Mouse (Mus musculus) limb, embryonic 15.5 days (tissue): ENCODE data around the gene Asxl1. TPM values are rescaled to one million over a fixed set of nuclear protein-coding genes. Genes with fewer than 3 reads are reported as not detected.

Source experiments
- ATAC-seq: fragments of 200-750 bp; cut with Nextera tagmentation; 2 replicates; pipeline ENCODE4 v1.8.0; 2017; ENCODE audit warnings: low read depth, moderate TSS enrichment; ENCODE audit not compliant: insufficient number of reproducible peaks, low FRiP score, low TSS enrichment
- H3K27ac ChIP-seq: fragments of 300-500 bp; sonication (generic); 2 replicates; pipeline ENCODE4 v1.5.1; 2015; ENCODE audit warnings: moderate library complexity, mild to moderate bottlenecking, inconsistent platforms
- H3K27me3 ChIP-seq: fragments of 300-500 bp; sonication (generic); 2 replicates; pipeline ENCODE4 v1.6.1; 2015; ENCODE audit warnings: inconsistent platforms
- H3K36me3 ChIP-seq: fragments of 300-500 bp; sonication (generic); 2 replicates; pipeline ENCODE4 v1.6.1; 2015; ENCODE audit warnings: inconsistent platforms
- H3K4me1 ChIP-seq: fragments of 300-500 bp; sonication (generic); 2 replicates; pipeline ENCODE4 v1.6.1; 2015; ENCODE audit warnings: inconsistent platforms
- H3K4me2 ChIP-seq: fragments of 300-500 bp; sonication (generic); 2 replicates; pipeline ENCODE4 v1.6.1; 2015; ENCODE audit warnings: mild to moderate bottlenecking, inconsistent platforms
- H3K4me3 ChIP-seq: fragments of 300-500 bp; sonication (generic); 2 replicates; pipeline ENCODE4 v1.5.1; 2015; ENCODE audit warnings: mild to moderate bottlenecking, inconsistent platforms
- H3K9ac ChIP-seq: fragments of 300-500 bp; sonication (generic); 2 replicates; pipeline ENCODE4 v1.6.1; 2015; ENCODE audit warnings: inconsistent platforms
- H3K9me3 ChIP-seq: fragments of 300-500 bp; sonication (generic); 2 replicates; pipeline ENCODE4 v1.6.1; 2016; ENCODE audit warnings: inconsistent platforms
- WGBS: fragments of 180-500 bp; shearing (Covaris S2); methylation state at CpG from one replicate; pipeline ENCODE4 v1.1.7; 2015; 5-methylcytosine and 5-hydroxymethylcytosine counted together
- polyA plus RNA-seq: library from polyadenylated mRNA; unstranded; fragments of >200 nt; fragmentation: Nextera tagmentation; extraction: Ambion mirVana; gene quantifications from 2 replicates; pipeline ENCODE4 v1.2.1, GENCODE M21; 2015

Asxl1 gene
- polyA plus RNA-seq, 1 experiment from 2014 or later = 10.5 TPM

- 91% methylated on average over 2 of the region's 2 CpGs for WGBS
- H3K36me3 ChIP-seq = peaks cover 55% of the 10 kb centered on the region
- H3K27me3 ChIP-seq = no peaks in the 10 kb centered on the region
- no peaks in the 10 kb centered on the region for H3K9me3 ChIP-seq
- H3K9ac ChIP-seq = no peak overlapping the region
- H3K4me3 ChIP-seq = no peak overlapping the region
- no peak for ATAC-seq
- H3K27ac ChIP-seq = no peak overlapping the region
- no peak overlapping the region for H3K4me2 ChIP-seq
- H3K4me1 ChIP-seq = no peaks in the 10 kb centered on the region
Observed at GRCm38 (mm10) chr2:153389831-153390230, 44.2 kb downstream of the Asxl1 start.

GRCm38 (mm10) chr2:153393045-153393444, 47.4 kb downstream of the Asxl1 start:
- Histone ChIP-seq H3K36me3 (peaks cover 69% of the 10 kb centered on the region), H3K27ac (no peak overlapping the region), H3K4me3 (no peak overlapping the region), H3K4me2 (no peak overlapping the region), H3K27me3 (no peaks in the 10 kb centered on the region), H3K4me1 (no peaks in the 10 kb centered on the region), H3K9ac (no peak overlapping the region), H3K9me3 (no peaks in the 10 kb centered on the region)
- no peak for ATAC-seq
- WGBS = 92% methylated on average over 10 of the region's 10 CpGs

- Histone ChIP-seq H3K4me2 (no peak overlapping the region), H3K4me1 (no peaks in the 10 kb centered on the region), H3K4me3 (no peak overlapping the region), H3K36me3 (peaks cover 94% of the 10 kb centered on the region), H3K27me3 (no peaks in the 10 kb centered on the region), H3K9ac (no peak overlapping the region), H3K9me3 (no peaks in the 10 kb centered on the region), H3K27ac (no peak overlapping the region)
- no peak for ATAC-seq
- WGBS = 89% methylated on average over 11 of the region's 11 CpGs
Observed at GRCm38 (mm10) chr2:153397790-153398515, 52.3 kb downstream of the Asxl1 start.

- H3K9ac ChIP-seq = no peak overlapping the region
- no peaks in the 10 kb centered on the region for H3K9me3 ChIP-seq
- no peak overlapping the region for H3K4me2 ChIP-seq
- no peak overlapping the region for H3K4me3 ChIP-seq
- H3K36me3 ChIP-seq = peaks cover 86% of the 10 kb centered on the region
- 85% methylated on average over 15 of the region's 15 CpGs for WGBS
- no peaks in the 10 kb centered on the region for H3K4me1 ChIP-seq
- ATAC-seq = no peak
- H3K27ac ChIP-seq = no peak overlapping the region
- no peaks in the 10 kb centered on the region for H3K27me3 ChIP-seq
Observed at GRCm38 (mm10) chr2:153399166-153399565, 53.5 kb downstream of the Asxl1 start.

- Histone ChIP-seq H3K9ac (no peak overlapping the region), H3K4me1 (no peaks in the 10 kb centered on the region), H3K4me2 (no peak overlapping the region), H3K9me3 (no peaks in the 10 kb centered on the region), H3K27me3 (no peaks in the 10 kb centered on the region), H3K27ac (no peak overlapping the region), H3K4me3 (no peak overlapping the region), H3K36me3 (peaks cover 50% of the 10 kb centered on the region)
- 89% methylated on average over 3 of the region's 3 CpGs for whole genome bisulfite sequencing
- ATAC-seq = no peak
Observed at GRCm38 (mm10) chr2:153404062-153404461, 58.4 kb downstream of the Asxl1 start.

- no peaks in the 10 kb centered on the region for H3K9me3 ChIP-seq
- H3K36me3 ChIP-seq = peaks cover 49% of the 10 kb centered on the region
- no peak overlapping the region for H3K27ac ChIP-seq
- ATAC-seq = no peak
- 87% methylated on average over 3 of the region's 3 CpGs for WGBS
- no peak overlapping the region for H3K4me2 ChIP-seq
- no peaks in the 10 kb centered on the region for H3K27me3 ChIP-seq
- H3K4me1 ChIP-seq = no peaks in the 10 kb centered on the region
- no peak overlapping the region for H3K9ac ChIP-seq
- no peak overlapping the region for H3K4me3 ChIP-seq
Observed at GRCm38 (mm10) chr2:153404882-153405281, 59.3 kb downstream of the Asxl1 start.

- 75% methylated on average over 6 of the region's 6 CpGs for WGBS
- Histone ChIP-seq H3K36me3 (peaks cover 41% of the 10 kb centered on the region), H3K4me2 (no peak overlapping the region), H3K9ac (no peak overlapping the region), H3K4me1 (no peaks in the 10 kb centered on the region), H3K27ac (no peak overlapping the region), H3K9me3 (no peaks in the 10 kb centered on the region), H3K4me3 (no peak overlapping the region), H3K27me3 (no peaks in the 10 kb centered on the region)
- ATAC-seq = no peak
Observed at GRCm38 (mm10) chr2:153406882-153407281, 61.3 kb downstream of the Asxl1 start.

GRCm38 (mm10) chr2:153408971-153409370, 63.3 kb downstream of the Asxl1 start:
- no peaks in the 10 kb centered on the region for H3K9me3 ChIP-seq
- ATAC-seq = no peak
- H3K27me3 ChIP-seq = no peaks in the 10 kb centered on the region
- no peak overlapping the region for H3K9ac ChIP-seq
- H3K4me3 ChIP-seq = no peak overlapping the region
- WGBS = 83% methylated on average over 3 of the region's 3 CpGs
- no peaks in the 10 kb centered on the region for H3K4me1 ChIP-seq
- H3K4me2 ChIP-seq = no peak overlapping the region
- no peak overlapping the region for H3K27ac ChIP-seq
- H3K36me3 ChIP-seq = peaks cover 48% of the 10 kb centered on the region

- no peaks in the 10 kb centered on the region for H3K9me3 ChIP-seq
- WGBS = 67% methylated on average over 9 of the region's 9 CpGs
Observed at GRCm38 (mm10) chr2:153411557-153411956, 65.9 kb downstream of the Asxl1 start.

GRCm38 (mm10) chr2:153412563-153412962, 66.9 kb downstream of the Asxl1 start:
- WGBS = 63% methylated on average over 6 of the region's 6 CpGs
- Histone ChIP-seq H3K36me3 (peaks cover 75% of the 10 kb centered on the region), H3K9ac (no peak overlapping the region), H3K27ac (no peak overlapping the region), H3K4me2 (no peak overlapping the region), H3K4me1 (no peaks in the 10 kb centered on the region), H3K27me3 (no peaks in the 10 kb centered on the region), H3K9me3 (no peaks in the 10 kb centered on the region), H3K4me3 (no peak overlapping the region)
- ATAC-seq = no peak

More at GRCm38 (mm10) chr2:153411557-153411956, 65.9 kb downstream of the Asxl1 start:
- Histone ChIP-seq H3K4me1 (no peaks in the 10 kb centered on the region), H3K36me3 (peaks cover 65% of the 10 kb centered on the region), H3K9ac (no peak overlapping the region), H3K4me3 (no peak overlapping the region), H3K27ac (no peak overlapping the region), H3K4me2 (no peak overlapping the region), H3K27me3 (no peaks in the 10 kb centered on the region)
- ATAC-seq = no peak

- no peak for ATAC-seq
- H3K9ac ChIP-seq = no peak overlapping the region
- H3K27ac ChIP-seq = no peak overlapping the region
- WGBS = 30% methylated on average over 2 of the region's 2 CpGs
- no peak overlapping the region for H3K4me3 ChIP-seq
- H3K4me2 ChIP-seq = no peak overlapping the region
- H3K36me3 ChIP-seq = peaks cover 83% of the 10 kb centered on the region
- H3K9me3 ChIP-seq = no peaks in the 10 kb centered on the region
- H3K27me3 ChIP-seq = no peaks in the 10 kb centered on the region
- H3K4me1 ChIP-seq = no peaks in the 10 kb centered on the region
Observed at GRCm38 (mm10) chr2:153414607-153415006, 69.0 kb downstream of the Asxl1 start.

- H3K4me3 ChIP-seq = no peak overlapping the region
- H3K36me3 ChIP-seq = peaks cover 78% of the 10 kb centered on the region
- H3K27me3 ChIP-seq = no peaks in the 10 kb centered on the region
- H3K9ac ChIP-seq = no peak overlapping the region
- H3K9me3 ChIP-seq = no peaks in the 10 kb centered on the region
- H3K4me1 ChIP-seq = no peaks in the 10 kb centered on the region
- no peak overlapping the region for H3K4me2 ChIP-seq
- no peak for ATAC-seq
- no peak overlapping the region for H3K27ac ChIP-seq
- WGBS = 94% methylated on average over 12 of the region's 12 CpGs
Observed at GRCm38 (mm10) chr2:153417841-153418240, 72.2 kb downstream of the Asxl1 start.

GRCm38 (mm10) chr2:153418381-153418780, 72.8 kb downstream of the Asxl1 start:
- Histone ChIP-seq H3K9ac (no peak overlapping the region), H3K36me3 (peaks cover 74% of the 10 kb centered on the region), H3K27me3 (no peaks in the 10 kb centered on the region), H3K9me3 (no peaks in the 10 kb centered on the region), H3K4me2 (no peak overlapping the region), H3K27ac (no peak overlapping the region), H3K4me1 (no peaks in the 10 kb centered on the region), H3K4me3 (no peak overlapping the region)
- ATAC-seq = no peak
- 94% methylated on average over 1 of the region's 1 CpGs for WGBS
